Mouse (Mus musculus) heart, postnatal 0 days (tissue): ENCODE data around the gene Heca.

Source experiments
- CTCF ChIP-seq: IDR thresholded peaks from 2 replicates; pipeline ENCODE4 v1.5.1; 2016; ENCODE audit warnings: antibody characterized with exemption, control low read depth, low read depth
- EP300 ChIP-seq: IDR thresholded peaks from 2 replicates; pipeline ENCODE4 v1.6.1; 2016; ENCODE audit warnings: antibody characterized with exemption, low read depth

GRCm38 (mm10) chr10:17880724-17881123 is 67.1 kb downstream of the Heca start:
- TF ChIP-seq EP300 (no peak), CTCF (no peak)
